Mouse (Mus musculus): ENCODE data around the gene Coa7.

GRCm38 (mm10) chr4:108300670-108301373 lies 27.1 kb upstream of the Coa7 start, which contains the start of gene Zyg11b:
- TF ChIP-seq GATA1 (IDR thresholded peaks at IDR 0.05; ENCODE audit: low read length) (no peak), TAL1 (IDR thresholded peaks at IDR 0.05; ENCODE audit: low read length) (no peak)

Measured in erythroblast, embryonic 14.5 days (primary cell).